Mouse (Mus musculus): ENCODE data around the gene Afp.

Gene Afp

DNA sequence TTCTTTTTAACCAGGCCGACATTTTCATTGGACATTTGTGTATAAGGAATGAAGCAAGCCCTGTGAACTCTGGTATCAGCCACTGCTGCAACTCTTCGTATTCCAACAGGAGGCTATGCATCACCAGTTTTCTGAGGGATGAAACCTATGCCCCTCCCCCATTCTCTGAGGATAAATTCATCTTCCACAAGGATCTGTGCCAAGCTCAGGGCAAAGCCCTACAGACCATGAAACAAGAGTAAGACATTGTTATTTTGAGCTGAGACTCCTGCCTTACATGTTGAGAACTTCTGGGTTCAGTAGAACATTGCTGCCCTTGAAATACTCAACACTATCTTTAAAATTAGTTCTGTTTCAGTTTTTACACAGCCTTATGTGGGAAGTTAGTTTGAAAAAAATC is 16.0 kb downstream of the Afp start:
- in situ Hi-C loops (cut with MboI; ENCODE audit: unreplicated experiment in 2 of 2) = no loop called here

GRCm38 (mm10) chr5:90507411-90507949 is 16.9 kb downstream of the Afp start:
- in situ Hi-C loops (cut with MboI; ENCODE audit: unreplicated experiment in 2 of 2) = no loop called here

- in situ Hi-C loops (cut with MboI; ENCODE audit: unreplicated experiment in 2 of 2) = no loop called here
Observed at GRCm38 (mm10) chr5:90509828-90510592, 19.5 kb downstream of the Afp start.

GRCm38 (mm10) chr5:90512288-90512955 is 21.9 kb downstream of the Afp start:
- in situ Hi-C loops (cut with MboI; ENCODE audit: unreplicated experiment in 2 of 2) = no loop called here

DNA sequence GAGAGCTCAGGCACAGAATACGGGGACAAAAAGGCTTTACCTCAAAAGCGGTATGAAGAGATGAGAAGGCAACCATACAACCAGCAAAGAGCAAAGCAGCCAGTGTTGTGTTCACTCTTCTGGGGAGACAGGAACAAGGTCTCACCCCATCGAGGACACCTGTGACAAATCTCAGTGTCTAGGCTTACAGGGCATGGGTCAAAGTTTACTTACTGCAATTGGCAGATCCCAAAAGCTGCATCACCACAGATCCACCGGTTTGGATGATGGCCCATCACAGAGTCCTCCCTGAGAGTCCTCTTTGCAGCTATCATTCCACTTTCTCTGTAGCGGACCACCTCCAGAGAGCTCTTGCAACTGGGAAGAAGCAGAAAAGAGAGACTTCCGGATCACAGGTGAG is 25.0 kb downstream of the Afp start:
- in situ Hi-C loops (cut with MboI; ENCODE audit: unreplicated experiment in 2 of 2) = no loop called here

GRCm38 (mm10) chr5:90518356-90519100 is 28.0 kb downstream of the Afp start, which contains the start of gene Afm:
Afm (plus strand) TSS chr5:90518932.
- in situ Hi-C loops (cut with MboI; ENCODE audit: unreplicated experiment in 2 of 2) = no loop called here

DNA sequence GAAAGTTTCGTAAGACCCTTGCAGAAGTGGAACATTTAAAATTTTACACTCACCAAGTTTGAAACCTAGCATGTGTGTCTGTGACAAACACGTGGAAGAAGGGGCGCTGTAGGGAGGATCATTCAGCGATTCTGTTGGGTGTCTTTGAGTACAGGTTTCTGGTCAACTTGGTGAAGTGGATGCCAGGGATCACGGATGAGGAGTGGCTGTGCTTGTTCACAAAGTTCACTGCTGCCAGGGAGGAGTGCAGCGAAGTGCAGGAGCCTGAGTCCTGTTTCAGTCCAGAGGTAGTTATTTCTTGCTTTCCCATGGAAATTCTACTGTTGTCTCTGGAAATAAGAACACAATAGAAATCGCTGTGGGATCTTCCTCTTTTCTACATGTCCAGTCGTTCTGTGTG is 60.7 kb downstream of the Afp start:
- in situ Hi-C loops (cut with MboI; ENCODE audit: unreplicated experiment in 2 of 2) = no loop called here

GRCm38 (mm10) chr5:90556052-90556451 is 65.5 kb downstream of the Afp start:
- in situ Hi-C loops (cut with MboI; ENCODE audit: unreplicated experiment in 2 of 2) = no loop called here
